Mouse (Mus musculus): ENCODE results near the gene Gng12.

DNA sequence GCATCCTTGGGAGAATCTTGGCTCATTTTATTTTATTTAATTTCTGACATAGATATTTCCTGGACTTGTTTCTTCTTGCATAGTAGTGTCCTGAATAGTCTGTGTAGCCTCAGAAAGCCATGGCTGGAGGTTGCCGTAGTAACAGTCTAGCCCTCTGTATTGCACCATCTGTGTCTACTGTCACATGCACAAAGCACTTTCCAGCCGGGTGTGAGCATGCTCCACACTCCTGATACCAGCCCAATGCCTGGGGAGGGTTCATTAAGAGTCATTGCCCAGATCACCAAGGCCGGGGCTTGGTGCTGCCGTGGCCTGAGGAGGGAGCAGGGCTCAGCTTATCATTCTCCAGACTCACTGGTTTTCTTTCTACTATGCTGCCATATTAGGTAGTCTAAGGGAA lies 68.0 kb downstream of the Gng12 start:
- TF ChIP-seq GATA1 (IDR thresholded peaks at IDR 0.05; ENCODE audit: low read length) (no peak), TAL1 (IDR thresholded peaks at IDR 0.05; ENCODE audit: low read length) (no peak)

All from erythroblast, embryonic 14.5 days (primary cell).